18 mouse cellular contexts compared by ENCODE assay signal in the genomic region with DNA sequence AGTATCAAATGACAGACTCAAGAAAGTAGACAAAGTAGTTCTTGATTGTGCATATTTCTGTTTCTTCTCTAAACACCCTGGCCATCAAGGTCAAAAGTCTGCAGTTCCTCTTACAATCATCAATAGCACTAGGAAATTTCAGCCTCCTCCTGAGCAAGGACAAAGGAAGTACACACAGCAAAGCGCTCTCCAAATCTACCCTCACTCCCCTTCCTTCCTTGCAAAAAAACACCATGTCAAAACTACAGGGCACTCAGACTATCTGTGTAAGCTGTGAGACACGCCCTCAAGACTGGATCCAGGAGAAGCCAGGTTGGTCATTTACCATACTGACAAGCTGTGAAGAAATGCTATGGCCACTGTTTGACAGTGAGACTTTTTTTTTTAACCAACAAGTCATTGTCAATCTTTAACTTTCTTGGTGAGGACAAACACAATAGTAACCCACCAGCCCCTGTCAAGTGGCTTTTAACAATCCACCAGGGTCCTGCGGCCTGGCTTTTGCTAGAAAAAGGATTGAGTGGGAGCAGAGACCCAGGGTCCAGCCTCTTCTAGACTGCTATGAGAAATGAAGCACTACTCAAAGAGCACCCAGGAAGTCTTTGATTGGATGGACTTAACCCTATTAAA. TPM values are rescaled to one million over a fixed set of nuclear protein-coding genes. Genes with fewer than 3 reads are reported as not detected.
DNase-seq lines count a peak whose midpoint lies in the region; ATAC-seq and TF ChIP-seq lines count a peak whose summit lies in the region.
"Had no signal": no experiment of that assay in that cellular context is flagged by ENCODE, and none has a peak within 500 bp of the region (broad histone marks: within the 10 kb centered on the region; RNA-seq: fewer than 3 reads in every experiment).

No protein-coding gene starts in this region.

- H3K36me3 ChIP-seq in kidney, embryonic 16.5 days (ENCODE audit: insufficient read depth, low read length) = peaks cover 24% of the 10 kb centered on the region
- H3K36me3 ChIP-seq in E14TG2a.4 (ENCODE audit: insufficient read depth, low read length) = peaks cover 93% of the 10 kb centered on the region

- no peak overlapping the region for H3K4me3 ChIP-seq in kidney, embryonic 16.5 days (ENCODE audit: low read length)
- H3K4me3 ChIP-seq in E14TG2a.4 (replicated peaks; ENCODE audit: low read length) = peak overlapping the region; percentile 24; the same call in 1 of the 2 replicates
- H3K4me3 ChIP-seq: midbrain, embryonic 13.5 days had no signal

- H3K9me3 ChIP-seq in kidney, embryonic 16.5 days (ENCODE audit: low read length) = no peaks in the 10 kb centered on the region
- no peaks in the 10 kb centered on the region for H3K9me3 ChIP-seq in E14TG2a.4 (ENCODE audit: low read length)
- H3K9me3 ChIP-seq: midbrain, embryonic 13.5 days had no signal

- peak overlapping the region; percentile 65 for H3K27ac ChIP-seq in kidney, embryonic 16.5 days (ENCODE audit: low read length)
- H3K27ac ChIP-seq: liver, embryonic 14.5 days; midbrain, embryonic 13.5 days; stomach, postnatal 0 days had no signal

- H3K4me2 ChIP-seq in kidney, embryonic 16.5 days (replicated peaks; ENCODE audit: low read depth, low read length) = no peak overlapping the region
- H3K4me2 ChIP-seq: midbrain, embryonic 13.5 days had no signal

- ATAC-seq in kidney, embryonic 16.5 days (ENCODE audit: low FRiP score, low TSS enrichment) = peak; percentile 72
- peak; percentile 55 for ATAC-seq in erythroid progenitor cell, adult 5-6 weeks (replicated peaks; ENCODE audit: low FRiP score, poor library complexity, severe bottlenecking)
- ATAC-seq in megakaryocyte-erythroid progenitor cell, adult 5-6 weeks (replicated peaks; ENCODE audit: low FRiP score, low TSS enrichment, poor library complexity, severe bottlenecking) = 0 out of 2 replicates have a peak, but pooled peaks have one; percentile 38
- ATAC-seq: forebrain, embryonic 16.5 days; midbrain, embryonic 13.5 days had no signal

- DNase-seq in kidney, adult 11 months = no peak
- DNase-seq in spleen, postnatal 36 days (ENCODE audit: low spot score in 2 of 2) = no peak
- DNase-seq in cerebellum, adult 18-20 months = no peak
- DNase-seq: adrenal gland, adult 8-10 months; cerebellum, postnatal 36 days; kidney, adult 9 months; left cerebral cortex, postnatal 4 days; lung, postnatal 4 days; right cerebral cortex, postnatal 25 days; thymus, postnatal 36 days had no signal

- TF ChIP-seq CTCF in E14TG2a.4 (conservative IDR thresholded peaks at IDR 0.05; ENCODE audit: low read length) = no peak

- H3K27me3 ChIP-seq in kidney, embryonic 16.5 days (ENCODE audit: insufficient read depth, low read length) = no peaks in the 10 kb centered on the region
- no peaks in the 10 kb centered on the region for H3K27me3 ChIP-seq in E14TG2a.4 (ENCODE audit: insufficient read depth, low read length)
- H3K27me3 ChIP-seq: midbrain, embryonic 13.5 days had no signal

- WGBS in kidney, embryonic 16.5 days = 57% methylated on average over 3 of the region's 3 CpGs

- H3K4me1 ChIP-seq in kidney, embryonic 16.5 days (ENCODE audit: insufficient read depth, low read length) = peaks cover 27% of the 10 kb centered on the region
- H3K4me1 ChIP-seq in E14TG2a.4 (replicated peaks; ENCODE audit: low read depth, low read length) = peaks cover 81% of the 10 kb centered on the region

- no peak overlapping the region for H3K9ac ChIP-seq in kidney, embryonic 16.5 days (replicated peaks; ENCODE audit: low read length)
- H3K9ac ChIP-seq: liver, embryonic 14.5 days had no signal

RNA-seq across cellular contexts. Expression of gene Sinhcaf, which starts 11.2 kb away (rescaled TPM):
- 142 and 145 TPM in 2 replicates for polyA plus RNA-seq in kidney, embryonic 16.5 days (2015; fragmentation: Nextera tagmentation; extraction: Ambion mirVana)
- total RNA-seq in erythroid progenitor cell, adult 5-6 weeks (2015; ENCODE audit: low replicate concordance) = 1.1 and 9.2 TPM in 2 replicates
- 4.5 and 14.1 TPM in 2 replicates for total RNA-seq in erythroid progenitor cell, adult 5-6 weeks (2017; ENCODE audit: low replicate concordance)
- total RNA-seq in megakaryocyte-erythroid progenitor cell, adult 5-6 weeks (2014; fragmentation: Nextera tagmentation) = 32.1 and 46.3 TPM in 2 replicates
- 134 and 160 TPM in 2 replicates for total RNA-seq in megakaryocyte-erythroid progenitor cell, adult 5-6 weeks (2017)

RNA-seq across cellular contexts. Expression of gene Caprin2, which starts 39.0 kb away (rescaled TPM):
- 18.0 and 19.0 TPM in 2 replicates for polyA plus RNA-seq in kidney, embryonic 16.5 days (2015; fragmentation: Nextera tagmentation; extraction: Ambion mirVana)
- total RNA-seq in erythroid progenitor cell, adult 5-6 weeks (2015; ENCODE audit: low replicate concordance) = 13.0 and 23.9 TPM in 2 replicates
- total RNA-seq in erythroid progenitor cell, adult 5-6 weeks (2017; ENCODE audit: low replicate concordance) = 8.5 and 16.4 TPM in 2 replicates
- total RNA-seq in megakaryocyte-erythroid progenitor cell, adult 5-6 weeks (2014; fragmentation: Nextera tagmentation) = 37.8 and 42.2 TPM in 2 replicates
- total RNA-seq in megakaryocyte-erythroid progenitor cell, adult 5-6 weeks (2017) = 22.1 and 30.5 TPM in 2 replicates
